Mouse (Mus musculus): ENCODE results near the gene Lce6a.

Lce6a gene

GRCm38 (mm10) chr3:92621560-92621959, at the start of gene Lce6a:
Lce6a (minus strand) TSS chr3:92621660.
- no peaks in the 10 kb centered on the region for H3K36me3 ChIP-seq (ENCODE audit: insufficient read depth, low read length)
- H3K9me3 ChIP-seq (ENCODE audit: low read length): no peaks in the 10 kb centered on the region
- H3K4me1 ChIP-seq (replicated peaks; ENCODE audit: low read depth, low read length): no peaks in the 10 kb centered on the region
- no peak within 1 kb of the TSS for H3K4me3 ChIP-seq (replicated peaks; ENCODE audit: low read length)
- no peaks in the 10 kb centered on the region for H3K27me3 ChIP-seq (ENCODE audit: insufficient read depth, low read length)
- TF ChIP-seq POU5F1 (IDR thresholded peaks at IDR 0.05; ENCODE audit: borderline replicate concordance, low read length) (no peak), CTCF (conservative IDR thresholded peaks at IDR 0.05; ENCODE audit: low read length) (no peak), NANOG (IDR thresholded peaks at IDR 0.05; ENCODE audit: borderline replicate concordance, low read length) (no peak)

GRCm38 (mm10) chr3:92670215-92670614, 48.8 kb upstream of the Lce6a start, which contains the start of gene Lce1a2:
Lce1a2 (minus strand) TSS chr3:92670315.
- H3K27me3 ChIP-seq (ENCODE audit: insufficient read depth, low read length): no peaks in the 10 kb centered on the region
- no peak within 1 kb of the TSS for H3K4me3 ChIP-seq (replicated peaks; ENCODE audit: low read length)
- TF ChIP-seq NANOG (IDR thresholded peaks at IDR 0.05; ENCODE audit: borderline replicate concordance, low read length): no peak
- no peak for TF ChIP-seq CTCF (conservative IDR thresholded peaks at IDR 0.05; ENCODE audit: low read length)
- no peak for TF ChIP-seq POU5F1 (IDR thresholded peaks at IDR 0.05; ENCODE audit: borderline replicate concordance, low read length)
- H3K9me3 ChIP-seq (ENCODE audit: low read length): no peaks in the 10 kb centered on the region
- no peaks in the 10 kb centered on the region for H3K4me1 ChIP-seq (replicated peaks; ENCODE audit: low read depth, low read length)
- H3K36me3 ChIP-seq (ENCODE audit: insufficient read depth, low read length): no peaks in the 10 kb centered on the region

- TF ChIP-seq CTCF (conservative IDR thresholded peaks at IDR 0.05; ENCODE audit: low read length) (no peak), POU5F1 (IDR thresholded peaks at IDR 0.05; ENCODE audit: borderline replicate concordance, low read length) (no peak), NANOG (IDR thresholded peaks at IDR 0.05; ENCODE audit: borderline replicate concordance, low read length) (no peak)
Observed at GRCm38 (mm10) chr3:92656826-92657225, 35.4 kb upstream of the Lce6a start, which contains the start of gene Lce1b. Lce1b (minus strand) TSS chr3:92656926.

GRCm38 (mm10) chr3:92648207-92648606, 26.7 kb upstream of the Lce6a start, which contains the start of gene Lce1a1:
Lce1a1 (minus strand) TSS chr3:92648307.
- H3K27me3 ChIP-seq (ENCODE audit: insufficient read depth, low read length): no peaks in the 10 kb centered on the region
- no peaks in the 10 kb centered on the region for H3K4me1 ChIP-seq (replicated peaks; ENCODE audit: low read depth, low read length)
- no peaks in the 10 kb centered on the region for H3K9me3 ChIP-seq (ENCODE audit: low read length)
- no peak for TF ChIP-seq NANOG (IDR thresholded peaks at IDR 0.05; ENCODE audit: borderline replicate concordance, low read length)
- no peak for TF ChIP-seq CTCF (conservative IDR thresholded peaks at IDR 0.05; ENCODE audit: low read length)
- no peak for TF ChIP-seq POU5F1 (IDR thresholded peaks at IDR 0.05; ENCODE audit: borderline replicate concordance, low read length)
- no peaks in the 10 kb centered on the region for H3K36me3 ChIP-seq (ENCODE audit: insufficient read depth, low read length)
- H3K4me3 ChIP-seq (replicated peaks; ENCODE audit: low read length): no peak within 1 kb of the TSS

More at GRCm38 (mm10) chr3:92656826-92657225, 35.4 kb upstream of the Lce6a start, which contains the start of gene Lce1b:
- Histone ChIP-seq H3K4me1 (replicated peaks; ENCODE audit: low read depth, low read length) (no peaks in the 10 kb centered on the region), H3K4me3 (replicated peaks; ENCODE audit: low read length) (no peak within 1 kb of the TSS), H3K9me3 (ENCODE audit: low read length) (no peaks in the 10 kb centered on the region), H3K36me3 (ENCODE audit: insufficient read depth, low read length) (no peaks in the 10 kb centered on the region), H3K27me3 (ENCODE audit: insufficient read depth, low read length) (no peaks in the 10 kb centered on the region)

- TF ChIP-seq NANOG (IDR thresholded peaks at IDR 0.05; ENCODE audit: borderline replicate concordance, low read length) (no peak), POU5F1 (IDR thresholded peaks at IDR 0.05; ENCODE audit: borderline replicate concordance, low read length) (no peak), CTCF (conservative IDR thresholded peaks at IDR 0.05; ENCODE audit: low read length) (no peak)
- Histone ChIP-seq H3K4me1 (replicated peaks; ENCODE audit: low read depth, low read length) (no peaks in the 10 kb centered on the region), H3K9me3 (ENCODE audit: low read length) (peaks cover 6% of the 10 kb centered on the region; the same call in 1 of the 2 replicates), H3K36me3 (ENCODE audit: insufficient read depth, low read length) (no peaks in the 10 kb centered on the region), H3K4me3 (replicated peaks; ENCODE audit: low read length) (no peak overlapping the region), H3K27me3 (ENCODE audit: insufficient read depth, low read length) (no peaks in the 10 kb centered on the region)
Observed at GRCm38 (mm10) chr3:92639854-92640253, 18.4 kb upstream of the Lce6a start.

GRCm38 (mm10) chr3:92638653-92638991, 17.2 kb upstream of the Lce6a start:
- H3K27me3 ChIP-seq (ENCODE audit: insufficient read depth, low read length): no peaks in the 10 kb centered on the region
- no peaks in the 10 kb centered on the region for H3K36me3 ChIP-seq (ENCODE audit: insufficient read depth, low read length)
- TF ChIP-seq NANOG (IDR thresholded peaks at IDR 0.05; ENCODE audit: borderline replicate concordance, low read length): no peak
- no peak for TF ChIP-seq CTCF (conservative IDR thresholded peaks at IDR 0.05; ENCODE audit: low read length)
- no peak for TF ChIP-seq POU5F1 (IDR thresholded peaks at IDR 0.05; ENCODE audit: borderline replicate concordance, low read length)
- H3K4me3 ChIP-seq (replicated peaks; ENCODE audit: low read length): no peak overlapping the region
- H3K9me3 ChIP-seq (ENCODE audit: low read length): peaks cover 6% of the 10 kb centered on the region; the same call in 1 of the 2 replicates
- H3K4me1 ChIP-seq (replicated peaks; ENCODE audit: low read depth, low read length): no peaks in the 10 kb centered on the region

- Histone ChIP-seq H3K27me3 (ENCODE audit: insufficient read depth, low read length) (no peaks in the 10 kb centered on the region), H3K4me1 (replicated peaks; ENCODE audit: low read depth, low read length) (no peaks in the 10 kb centered on the region), H3K36me3 (ENCODE audit: insufficient read depth, low read length) (no peaks in the 10 kb centered on the region), H3K4me3 (replicated peaks; ENCODE audit: low read length) (no peak overlapping the region), H3K9me3 (ENCODE audit: low read length) (peaks cover 6% of the 10 kb centered on the region; the same call in 1 of the 2 replicates)
- TF ChIP-seq CTCF (conservative IDR thresholded peaks at IDR 0.05; ENCODE audit: low read length): no peak
- no peak for TF ChIP-seq NANOG (IDR thresholded peaks at IDR 0.05; ENCODE audit: borderline replicate concordance, low read length)
- no peak for TF ChIP-seq POU5F1 (IDR thresholded peaks at IDR 0.05; ENCODE audit: borderline replicate concordance, low read length)
Observed at GRCm38 (mm10) chr3:92637745-92638652, 16.5 kb upstream of the Lce6a start.

- H3K9me3 ChIP-seq (ENCODE audit: low read length): no peaks in the 10 kb centered on the region
- H3K27me3 ChIP-seq (ENCODE audit: insufficient read depth, low read length): no peaks in the 10 kb centered on the region
- no peaks in the 10 kb centered on the region for H3K36me3 ChIP-seq (ENCODE audit: insufficient read depth, low read length)
- no peak overlapping the region for H3K4me3 ChIP-seq (replicated peaks; ENCODE audit: low read length)
- TF ChIP-seq CTCF (conservative IDR thresholded peaks at IDR 0.05; ENCODE audit: low read length) (no peak), POU5F1 (IDR thresholded peaks at IDR 0.05; ENCODE audit: borderline replicate concordance, low read length) (no peak)
- no peaks in the 10 kb centered on the region for H3K4me1 ChIP-seq (replicated peaks; ENCODE audit: low read depth, low read length)
Observed at GRCm38 (mm10) chr3:92609804-92610203, 11.7 kb downstream of the Lce6a start.
